Mouse (Mus musculus): ENCODE measurements at regions not wholly inside any gene's neighbourhood (a gene's known extent, or its start where the extent isn't known, plus 50 kb on each side); places are given as distances from the start of the nearest gene placed in this dataset.

DNA sequence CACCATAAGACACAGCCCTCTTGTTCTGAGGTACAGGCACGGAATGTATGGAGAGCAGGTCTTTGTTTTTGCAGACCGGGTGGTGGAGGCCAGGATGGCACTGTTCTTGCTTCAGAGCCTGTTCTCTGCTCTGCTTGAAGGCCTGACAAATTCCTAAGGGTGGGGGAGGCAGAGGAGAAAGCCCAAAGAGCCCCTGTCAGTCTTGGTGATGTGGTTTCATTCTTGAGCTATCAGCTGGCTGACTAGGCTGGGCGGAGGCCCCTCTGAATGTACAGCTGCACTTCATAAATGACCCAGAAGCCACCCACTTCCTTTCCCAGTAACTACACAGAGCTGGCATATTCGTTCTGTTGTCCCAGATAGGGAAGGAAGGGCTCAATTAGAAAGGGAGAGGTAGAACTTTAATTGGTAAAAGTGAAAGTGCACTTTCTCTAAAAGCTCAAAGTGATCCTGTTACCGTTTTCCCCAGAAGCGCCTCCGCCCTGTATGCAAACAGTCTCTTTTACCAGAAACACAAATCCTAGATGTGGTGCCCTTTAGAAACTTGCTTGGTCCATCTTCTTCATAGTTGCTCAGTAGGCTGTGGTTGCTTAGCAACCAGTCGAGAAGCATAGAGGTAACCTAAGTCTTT lies 152.3 kb upstream of the Tnfaip3 start:
- no peak for TF ChIP-seq POLR2A (IDR thresholded peaks at IDR 0.05; ENCODE audit: borderline replicate concordance, extremely low read depth, low read depth, low read length)
- TF ChIP-seq CTCF (IDR thresholded peaks at IDR 0.05; ENCODE audit: insufficient read depth, low read length) = no peak
